Mouse (Mus musculus): ENCODE results near the gene Zfp207.

DNA sequence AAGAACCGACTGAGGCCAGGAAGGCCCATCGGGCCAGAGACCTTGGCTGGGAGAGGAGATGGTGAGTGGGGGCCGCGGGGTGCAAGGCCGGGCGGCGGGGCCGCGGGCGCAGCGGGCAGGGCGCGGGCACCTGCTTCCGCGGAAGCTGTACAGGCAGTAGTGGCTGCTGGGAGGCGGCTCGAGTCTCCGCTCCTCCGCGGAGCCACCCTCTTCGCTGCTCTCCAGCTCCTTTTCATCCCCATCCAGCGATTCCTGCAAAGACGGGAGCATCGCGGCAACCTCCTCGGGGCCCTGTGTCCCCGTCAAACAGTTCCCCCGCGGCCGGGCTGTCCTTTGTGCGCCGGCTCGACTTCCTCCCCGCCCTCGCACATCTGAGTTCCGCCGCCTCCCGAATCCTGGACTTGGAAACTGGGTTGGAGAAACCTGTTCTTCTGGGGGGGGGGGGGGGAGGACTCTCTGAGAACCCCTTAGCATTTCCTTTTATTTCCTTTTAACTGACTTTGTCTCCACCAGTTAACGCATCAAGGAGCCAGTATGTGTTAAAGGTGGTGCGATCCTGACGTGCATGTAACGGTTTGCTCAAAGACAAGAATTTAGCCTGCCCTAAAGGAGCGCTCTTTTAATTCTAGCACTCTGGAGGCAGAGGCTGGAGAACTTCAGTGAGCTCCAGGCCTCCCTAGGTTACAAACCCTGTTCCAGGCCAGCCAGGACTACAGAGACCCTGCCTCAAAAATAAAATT is 5.2 kb upstream of the Zfp207 start, which contains the start of gene 5730455P16Rik:
- TF ChIP-seq CTCF (IDR thresholded peaks at IDR 0.05; ENCODE audit: low read depth) (no peak), EP300 (optimal IDR thresholded peaks at IDR 0.05) (no peak)

Measured in stomach, postnatal 0 days (tissue).